Mouse (Mus musculus) liver, adult 2 months (tissue): ENCODE data around the gene Fam53a. TPM values are rescaled to one million over a fixed set of nuclear protein-coding genes. Genes with fewer than 3 reads are reported as not detected.

ENCODE experiments used
- DNase-seq: peaks from one replicate; pipeline ENCODE4 v3.0.0-alpha.2; 2011; ENCODE audit warnings: low read depth, low spot score; ENCODE audit errors: extremely low read depth
- H3K27ac ChIP-seq: fragments of 200-500 bp; replicated peaks from 2 replicates; pipeline ENCODE4 v1.5.1; 2012; ENCODE audit warnings: low read depth, mild to moderate bottlenecking, control low read depth, inconsistent platforms, low read length; ENCODE audit not compliant: insufficient read depth
- H3K27me3 ChIP-seq: fragments of 200-500 bp; 2 replicates; pipeline ENCODE4 v1.6.1; 2012; ENCODE audit warnings: mild to moderate bottlenecking, moderate library complexity, low read length, inconsistent platforms; ENCODE audit not compliant: control insufficient read depth, insufficient read depth
- H3K36me3 ChIP-seq: fragments of 200-500 bp; 2 replicates; pipeline ENCODE4 v1.6.1; 2012; ENCODE audit warnings: low read length, inconsistent platforms; ENCODE audit not compliant: control insufficient read depth, insufficient read depth
- H3K4me1 ChIP-seq: fragments of 200-500 bp; 2 replicates; pipeline ENCODE4 v1.6.1; 2011; ENCODE audit warnings: low read length; ENCODE audit not compliant: control insufficient read depth, insufficient read depth
- H3K4me3 ChIP-seq: fragments of 200-500 bp; 2 replicates; pipeline ENCODE4 v1.5.1; 2011; ENCODE audit warnings: low read depth, mild to moderate bottlenecking, control low read depth, low read length, moderate library complexity; ENCODE audit not compliant: insufficient read depth
- H3K79me2 ChIP-seq: fragments of 200-500 bp; 2 replicates; pipeline ENCODE4 v1.6.1; 2012; ENCODE audit warnings: inconsistent platforms, mild to moderate bottlenecking, low read length, moderate library complexity; ENCODE audit not compliant: control insufficient read depth, insufficient read depth
- H3K9ac ChIP-seq: fragments of 200-500 bp; 2 replicates; pipeline ENCODE4 v1.6.1; 2012; ENCODE audit warnings: low read depth, mild to moderate bottlenecking, control low read depth, inconsistent platforms, low read length
- CTCF ChIP-seq: fragments of 200-500 bp; IDR thresholded peaks from 2 replicates; pipeline ENCODE4 v1.5.1; 2011; ENCODE audit warnings: low read depth, low read length, control low read depth
- POLR2A ChIP-seq: fragments of 200-500 bp; IDR thresholded peaks from 2 replicates; pipeline ENCODE4 v1.6.1; 2011; ENCODE audit warnings: low read length, control low read depth; ENCODE audit not compliant: insufficient read depth; ENCODE audit errors: extremely low read depth
- WGBS: fragments of 180-500 bp; shearing (Covaris S2); methylation state at CpG from one replicate; pipeline ENCODE4 v1.1.7; 2018; 5-methylcytosine and 5-hydroxymethylcytosine counted together
- polyA plus RNA-seq: library from polyadenylated mRNA; depleted of rRNA; stranded (reverse); fragments of >200 nt; gene quantifications from 2 replicates; pipeline ENCODE4 v1.2.3, GENCODE M21; 2012
- total RNA-seq: library from RNA; depleted of rRNA; stranded (reverse); fragments of >200 nt; gene quantifications from 2 replicates; pipeline ENCODE4 v1.2.3, GENCODE M21; 2014

Gene Fam53a
- total and polyA plus RNA-seq, 2 experiments = 9.4 to 19.4 TPM

- H3K4me3 ChIP-seq = no peak overlapping the region
- no peaks in the 10 kb centered on the region for H3K79me2 ChIP-seq
- WGBS = 33% methylated on average over 3 of the region's 3 CpGs
- no peak overlapping the region for H3K27ac ChIP-seq
- H3K9ac ChIP-seq = no peak overlapping the region
- no peaks in the 10 kb centered on the region for H3K27me3 ChIP-seq
- DNase-seq = peak; percentile 55
- TF ChIP-seq POLR2A = no peak
- TF ChIP-seq CTCF = peak; percentile 51; the same call in 1 of the 2 replicates
- peaks cover 3% of the 10 kb centered on the region; the same call in 1 of the 2 replicates for H3K4me1 ChIP-seq
- H3K36me3 ChIP-seq = peaks cover 38% of the 10 kb centered on the region
Measured at GRCm38 (mm10) chr5:33640652-33641051, 11.2 kb upstream of the Fam53a start.

- Histone ChIP-seq H3K79me2 (no peaks in the 10 kb centered on the region), H3K36me3 (peaks cover 27% of the 10 kb centered on the region), H3K27me3 (no peaks in the 10 kb centered on the region), H3K9ac (no peak overlapping the region), H3K4me1 (peaks cover 3% of the 10 kb centered on the region; the same call in 1 of the 2 replicates), H3K4me3 (no peak overlapping the region), H3K27ac (peak overlapping the region; percentile 75)
- no peak for DNase-seq
- TF ChIP-seq CTCF = no peak
- TF ChIP-seq POLR2A = no peak
- WGBS = 68% methylated on average over 4 of the region's 4 CpGs
Measured at GRCm38 (mm10) chr5:33638826-33639225, 9.4 kb upstream of the Fam53a start.

- peaks cover 19% of the 10 kb centered on the region for H3K36me3 ChIP-seq
- whole genome bisulfite sequencing = 48% methylated on average over 3 of the region's 3 CpGs
- H3K4me3 ChIP-seq = no peak overlapping the region
Measured at GRCm38 (mm10) chr5:33637606-33638350, 8.3 kb upstream of the Fam53a start.

GRCm38 (mm10) chr5:33635361-33635760 is 5.9 kb upstream of the Fam53a start:
- peaks cover 3% of the 10 kb centered on the region; the same call in 1 of the 2 replicates for H3K36me3 ChIP-seq
- H3K9ac ChIP-seq = no peak overlapping the region
- H3K27me3 ChIP-seq = no peaks in the 10 kb centered on the region
- H3K79me2 ChIP-seq = no peaks in the 10 kb centered on the region
- peaks cover 7% of the 10 kb centered on the region for H3K4me1 ChIP-seq
- WGBS = 99% methylated on average over 3 of the region's 3 CpGs
- DNase-seq = no peak
- TF ChIP-seq POLR2A (no peak), CTCF (no peak)
- H3K4me3 ChIP-seq = no peak overlapping the region
- no peak overlapping the region for H3K27ac ChIP-seq

More at GRCm38 (mm10) chr5:33637606-33638350, 8.3 kb upstream of the Fam53a start:
- H3K4me1 ChIP-seq = peaks cover 3% of the 10 kb centered on the region; the same call in 1 of the 2 replicates
- no peaks in the 10 kb centered on the region for H3K27me3 ChIP-seq
- H3K79me2 ChIP-seq = no peaks in the 10 kb centered on the region
- no peak overlapping the region for H3K9ac ChIP-seq
- H3K27ac ChIP-seq = no peak overlapping the region
- TF ChIP-seq CTCF = no peak
- TF ChIP-seq POLR2A = no peak
- peak; percentile 69 for DNase-seq

- 86% methylated on average over 1 of the region's 1 CpGs for WGBS
- Histone ChIP-seq H3K4me1 (peaks cover 12% of the 10 kb centered on the region), H3K9ac (no peak overlapping the region), H3K27ac (no peak overlapping the region), H3K79me2 (no peaks in the 10 kb centered on the region), H3K36me3 (no peaks in the 10 kb centered on the region), H3K4me3 (no peak overlapping the region), H3K27me3 (no peaks in the 10 kb centered on the region)
- no peak for DNase-seq
- TF ChIP-seq CTCF (no peak), POLR2A (no peak)
Measured at GRCm38 (mm10) chr5:33632526-33632925, 3.1 kb upstream of the Fam53a start.

GRCm38 (mm10) chr5:33630615-33631014 is 1.2 kb upstream of the Fam53a start:
- Histone ChIP-seq H3K4me1 (peaks cover 15% of the 10 kb centered on the region), H3K9ac (no peak overlapping the region), H3K79me2 (peaks cover 4% of the 10 kb centered on the region; the same call in 1 of the 2 replicates), H3K4me3 (no peak overlapping the region), H3K36me3 (no peaks in the 10 kb centered on the region), H3K27me3 (no peaks in the 10 kb centered on the region), H3K27ac (no peak overlapping the region)
- WGBS = 73% methylated on average over 4 of the region's 4 CpGs
- TF ChIP-seq POLR2A = no peak
- TF ChIP-seq CTCF = no peak
- DNase-seq = no peak
